Mouse (Mus musculus): ENCODE measurements around the gene Scamp1. TPM values are rescaled to one million over a fixed set of nuclear protein-coding genes. Genes with fewer than 3 reads are reported as not detected.
A peak's percentile ranks its signal among the peaks of the same experiment; 100 is the strongest.

The Scamp1 gene
- polyA plus RNA-seq, 1 experiment, result 22.3 TPM

- no peak overlapping the region for H3K4me3 ChIP-seq (ENCODE audit: insufficient read depth, low read depth, low read length)
- H3K4me1 ChIP-seq (ENCODE audit: control insufficient read depth, insufficient read depth, low read length), result no peaks in the 10 kb centered on the region
- no peak overlapping the region for H3K27ac ChIP-seq (ENCODE audit: insufficient read depth, low read depth, low read length)
- 88% methylated on average over 11 of the region's 11 CpGs for WGBS
- H3K36me3 ChIP-seq (ENCODE audit: control insufficient read depth, insufficient read depth, low read length), result no peaks in the 10 kb centered on the region
- no peak for DNase-seq
- no peaks in the 10 kb centered on the region; the same call in 1 of the 2 replicates for H3K27me3 ChIP-seq (replicated peaks; ENCODE audit: control insufficient read depth, insufficient read depth, low read length)
- no peak for TF ChIP-seq CTCF (conservative IDR thresholded peaks at IDR 0.05; ENCODE audit: insufficient read depth, insufficient read length, low read depth, low read length)
- no peak for TF ChIP-seq POLR2A (IDR thresholded peaks at IDR 0.05; ENCODE audit: low read depth, low read length)
Measured at GRCm38 (mm10) chr13:94296371-94296770, 10.7 kb upstream of the Scamp1 start.

- 81% methylated on average over 8 of the region's 8 CpGs for WGBS
Measured at GRCm38 (mm10) chr13:94295922-94296321, 10.3 kb upstream of the Scamp1 start.

DNA sequence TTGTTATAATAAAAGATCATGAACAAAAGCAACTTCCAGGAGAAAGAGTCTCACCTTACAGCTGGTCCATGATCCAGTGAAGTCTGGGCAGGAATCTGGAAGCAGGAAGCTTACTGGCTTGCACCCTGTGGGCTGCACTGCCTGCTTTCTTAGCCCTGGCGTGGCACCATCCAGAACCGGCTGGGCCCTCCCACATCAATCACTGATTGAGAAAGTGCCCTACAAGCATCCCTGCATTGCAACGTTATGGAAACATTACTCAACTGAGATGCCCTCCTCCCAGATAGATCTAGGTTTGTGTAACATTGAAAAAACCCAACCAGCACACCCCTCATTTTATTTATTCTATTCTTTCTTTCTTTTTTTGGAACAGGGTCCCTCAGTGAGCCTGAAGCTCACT lies 9.2 kb upstream of the Scamp1 start:
- H3K4me3 ChIP-seq (ENCODE audit: insufficient read depth, low read depth, low read length), result no peak overlapping the region
- no peaks in the 10 kb centered on the region; the same call in 1 of the 2 replicates for H3K27me3 ChIP-seq (replicated peaks; ENCODE audit: control insufficient read depth, insufficient read depth, low read length)
- 55% methylated on average over 3 of the region's 3 CpGs for WGBS
- no peaks in the 10 kb centered on the region for H3K36me3 ChIP-seq (ENCODE audit: control insufficient read depth, insufficient read depth, low read length)
- H3K27ac ChIP-seq (ENCODE audit: insufficient read depth, low read depth, low read length), result no peak overlapping the region
- no peak for TF ChIP-seq POLR2A (IDR thresholded peaks at IDR 0.05; ENCODE audit: low read depth, low read length)
- no peak for TF ChIP-seq CTCF (conservative IDR thresholded peaks at IDR 0.05; ENCODE audit: insufficient read depth, insufficient read length, low read depth, low read length)
- no peaks in the 10 kb centered on the region for H3K4me1 ChIP-seq (ENCODE audit: control insufficient read depth, insufficient read depth, low read length)
- no peak for DNase-seq

More at GRCm38 (mm10) chr13:94295922-94296321, 10.3 kb upstream of the Scamp1 start:
- TF ChIP-seq POLR2A (IDR thresholded peaks at IDR 0.05; ENCODE audit: low read depth, low read length) (no peak), CTCF (conservative IDR thresholded peaks at IDR 0.05; ENCODE audit: insufficient read depth, insufficient read length, low read depth, low read length) (no peak)
- Histone ChIP-seq H3K36me3 (ENCODE audit: control insufficient read depth, insufficient read depth, low read length) (no peaks in the 10 kb centered on the region), H3K4me1 (ENCODE audit: control insufficient read depth, insufficient read depth, low read length) (no peaks in the 10 kb centered on the region), H3K4me3 (ENCODE audit: insufficient read depth, low read depth, low read length) (no peak overlapping the region), H3K27ac (ENCODE audit: insufficient read depth, low read depth, low read length) (no peak overlapping the region), H3K27me3 (replicated peaks; ENCODE audit: control insufficient read depth, insufficient read depth, low read length) (no peaks in the 10 kb centered on the region; the same call in 1 of the 2 replicates)
- no peak for DNase-seq

- H3K4me3 ChIP-seq (ENCODE audit: insufficient read depth, low read depth, low read length), result no peak overlapping the region
- DNase-seq, result no peak
- TF ChIP-seq CTCF (conservative IDR thresholded peaks at IDR 0.05; ENCODE audit: insufficient read depth, insufficient read length, low read depth, low read length) (no peak), POLR2A (IDR thresholded peaks at IDR 0.05; ENCODE audit: low read depth, low read length) (no peak)
- no peak overlapping the region for H3K27ac ChIP-seq (ENCODE audit: insufficient read depth, low read depth, low read length)
- H3K4me1 ChIP-seq (ENCODE audit: control insufficient read depth, insufficient read depth, low read length), result no peaks in the 10 kb centered on the region
- no peaks in the 10 kb centered on the region; the same call in 1 of the 2 replicates for H3K27me3 ChIP-seq (replicated peaks; ENCODE audit: control insufficient read depth, insufficient read depth, low read length)
- WGBS, result 78% methylated on average over 10 of the region's 10 CpGs
- H3K36me3 ChIP-seq (ENCODE audit: control insufficient read depth, insufficient read depth, low read length), result no peaks in the 10 kb centered on the region
Measured at GRCm38 (mm10) chr13:94293911-94294310, 8.3 kb upstream of the Scamp1 start.

DNA sequence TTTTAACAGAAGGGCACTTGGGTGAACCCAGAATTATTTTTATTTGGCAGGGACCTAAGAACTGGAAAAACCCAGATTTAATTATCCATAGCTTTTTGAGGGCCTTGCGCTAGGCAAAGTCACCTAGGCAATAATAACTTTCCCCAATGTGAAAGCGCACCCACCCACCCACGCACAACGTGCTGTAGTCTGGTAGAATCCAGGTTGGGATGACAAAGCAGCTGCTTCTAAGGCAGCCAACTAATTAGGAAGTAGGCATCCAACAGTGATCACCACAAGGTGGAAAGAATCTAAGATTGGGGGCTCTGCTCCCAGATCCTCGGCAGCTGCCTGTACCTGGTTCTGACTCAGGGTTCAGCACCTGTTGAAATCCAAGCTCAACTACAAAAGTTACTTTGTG lies 538 bp upstream of the Scamp1 start:
- no peaks in the 10 kb centered on the region for H3K4me1 ChIP-seq (ENCODE audit: control insufficient read depth, insufficient read depth, low read length)
- no peak overlapping the region; the same call in 1 of the 2 replicates for H3K4me3 ChIP-seq (ENCODE audit: insufficient read depth, low read depth, low read length)
- no peaks in the 10 kb centered on the region for H3K36me3 ChIP-seq (ENCODE audit: control insufficient read depth, insufficient read depth, low read length)
- DNase-seq, result no peak
- H3K27me3 ChIP-seq (replicated peaks; ENCODE audit: control insufficient read depth, insufficient read depth, low read length), result no peaks in the 10 kb centered on the region
- no peak for TF ChIP-seq POLR2A (IDR thresholded peaks at IDR 0.05; ENCODE audit: low read depth, low read length)
- TF ChIP-seq CTCF (conservative IDR thresholded peaks at IDR 0.05; ENCODE audit: insufficient read depth, insufficient read length, low read depth, low read length), result no peak
- WGBS, result 43% methylated on average over 5 of the region's 5 CpGs
- H3K27ac ChIP-seq (ENCODE audit: insufficient read depth, low read depth, low read length), result peak overlapping the region; percentile 24; the same call in 1 of the 2 replicates

DNA sequence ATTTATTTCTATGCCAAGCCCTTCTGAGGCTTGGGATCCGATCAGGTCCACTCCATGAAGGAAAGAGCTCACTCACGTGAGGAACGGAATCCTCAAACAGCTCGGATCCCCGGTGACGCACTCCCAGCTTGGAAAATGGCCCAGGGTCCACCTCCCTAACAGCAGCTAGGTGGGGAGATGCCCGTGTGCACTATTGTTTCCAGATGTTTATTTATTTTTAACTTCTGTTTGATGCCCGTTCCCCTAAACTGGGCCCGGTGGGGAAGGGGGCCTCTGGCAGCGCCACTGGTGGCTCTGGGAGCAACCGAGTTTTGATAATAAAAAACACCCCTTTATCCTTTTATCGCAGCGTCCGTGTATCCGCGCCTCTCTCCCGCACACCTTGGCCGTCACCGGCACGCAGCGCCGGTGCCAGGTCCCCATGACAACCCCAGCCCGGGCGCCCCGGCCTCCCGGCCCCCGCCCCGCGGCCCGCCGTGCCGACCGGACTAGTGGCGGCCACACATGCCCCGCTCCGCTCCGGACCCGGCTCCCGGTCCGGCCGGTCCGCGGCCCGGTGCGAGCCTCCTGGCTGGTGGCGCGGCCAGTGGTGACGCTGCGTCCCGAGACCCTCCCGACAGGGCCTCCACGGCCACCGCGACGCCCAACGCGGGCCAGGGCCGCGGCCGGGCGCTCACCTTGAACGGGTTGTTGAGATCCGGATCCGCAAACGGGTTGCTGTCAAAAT lies 951 bp downstream of the Scamp1 start:
- WGBS, result under 1% methylated on average over 64 of the region's 65 CpGs
- TF ChIP-seq POLR2A (IDR thresholded peaks at IDR 0.05; ENCODE audit: low read depth, low read length), result no peak
- TF ChIP-seq CTCF (conservative IDR thresholded peaks at IDR 0.05; ENCODE audit: insufficient read depth, insufficient read length, low read depth, low read length), result no peak
- H3K36me3 ChIP-seq (ENCODE audit: control insufficient read depth, insufficient read depth, low read length), result no peaks in the 10 kb centered on the region
- H3K4me1 ChIP-seq (ENCODE audit: control insufficient read depth, insufficient read depth, low read length), result no peaks in the 10 kb centered on the region
- H3K4me3 ChIP-seq (ENCODE audit: insufficient read depth, low read depth, low read length), result peak overlapping the region; percentile 87
- no peaks in the 10 kb centered on the region for H3K27me3 ChIP-seq (replicated peaks; ENCODE audit: control insufficient read depth, insufficient read depth, low read length)
- peak; percentile 65 for DNase-seq
- peak overlapping the region; percentile 65 for H3K27ac ChIP-seq (ENCODE audit: insufficient read depth, low read depth, low read length)

GRCm38 (mm10) chr13:94279420-94279819 lies 6.2 kb downstream of the Scamp1 start:
- TF ChIP-seq POLR2A (IDR thresholded peaks at IDR 0.05; ENCODE audit: low read depth, low read length) (no peak), CTCF (conservative IDR thresholded peaks at IDR 0.05; ENCODE audit: insufficient read depth, insufficient read length, low read depth, low read length) (no peak)
- 61% methylated on average over 5 of the region's 5 CpGs for WGBS
- Histone ChIP-seq H3K27ac (ENCODE audit: insufficient read depth, low read depth, low read length) (no peak overlapping the region), H3K27me3 (replicated peaks; ENCODE audit: control insufficient read depth, insufficient read depth, low read length) (no peaks in the 10 kb centered on the region), H3K4me1 (ENCODE audit: control insufficient read depth, insufficient read depth, low read length) (no peaks in the 10 kb centered on the region), H3K4me3 (ENCODE audit: insufficient read depth, low read depth, low read length) (no peak overlapping the region), H3K36me3 (ENCODE audit: control insufficient read depth, insufficient read depth, low read length) (no peaks in the 10 kb centered on the region)
- no peak for DNase-seq
